Mouse (Mus musculus) liver, embryonic 12.5 days (tissue): ENCODE data around the gene Tuba1b. TPM values are rescaled to one million over a fixed set of nuclear protein-coding genes. Genes with fewer than 3 reads are reported as not detected.
A peak's percentile ranks its signal among the peaks of the same experiment; 100 is the strongest.
"Not testable (repeated sequence)": the region's sequence is repeated elsewhere in the genome, so short reads cannot be mapped to it uniquely, and the experiment has no call there.

ENCODE experiments used
- ATAC-seq: fragments of 200-750 bp; cut with Nextera tagmentation; 2 replicates; pipeline ENCODE4 v1.8.0; 2017; ENCODE audit warnings: moderate number of reproducible peaks, mild to moderate bottlenecking, moderate library complexity
- H3K27ac ChIP-seq: fragments of 300-500 bp; sonication (generic); 2 replicates; pipeline ENCODE4 v1.5.1; 2016; ENCODE audit warnings: mild to moderate bottlenecking
- H3K27me3 ChIP-seq: fragments of 300-500 bp; sonication (generic); replicated peaks from 2 replicates; pipeline ENCODE4 v1.6.1; 2016; ENCODE audit warnings: mild to moderate bottlenecking, moderate library complexity
- H3K36me3 ChIP-seq: fragments of 300-500 bp; sonication (generic); 2 replicates; pipeline ENCODE4 v1.6.1; 2016; ENCODE audit warnings: mild to moderate bottlenecking, moderate library complexity
- H3K4me1 ChIP-seq: fragments of 300-500 bp; sonication (generic); 2 replicates; pipeline ENCODE4 v1.6.1; 2016
- H3K4me2 ChIP-seq: fragments of 300-500 bp; sonication (generic); 2 replicates; pipeline ENCODE4 v1.6.1; 2016; ENCODE audit warnings: mild to moderate bottlenecking, moderate library complexity
- H3K4me3 ChIP-seq: fragments of 300-500 bp; sonication (generic); 2 replicates; pipeline ENCODE4 v1.5.1; 2016; ENCODE audit warnings: mild to moderate bottlenecking, moderate library complexity
- H3K9ac ChIP-seq: fragments of 300-500 bp; sonication (generic); 2 replicates; pipeline ENCODE4 v1.6.1; 2016; ENCODE audit warnings: mild to moderate bottlenecking, moderate library complexity
- H3K9me3 ChIP-seq: fragments of 300-500 bp; sonication (generic); replicated peaks from 2 replicates; pipeline ENCODE4 v1.6.1; 2016; ENCODE audit warnings: mild to moderate bottlenecking, moderate library complexity
- WGBS: fragments of 180-500 bp; shearing (Covaris S2); methylation state at CpG from one replicate; pipeline ENCODE4 v1.1.7; 2016; ENCODE audit not compliant: insufficient replicate concordance; 5-methylcytosine and 5-hydroxymethylcytosine counted together
- polyA plus RNA-seq: library from polyadenylated mRNA; unstranded; fragments of >200 nt; fragmentation: Nextera tagmentation; extraction: Ambion mirVana; gene quantifications from 2 replicates; pipeline ENCODE4 v1.2.1, GENCODE M21; 2016

Gene Tuba1b
- polyA plus RNA-seq, 1 experiment from 2014 or later, result 1,388 TPM

- no peak overlapping the region for H3K27ac ChIP-seq
- H3K36me3 ChIP-seq, result peaks cover 3% of the 10 kb centered on the region; the same call in 1 of the 2 replicates
- peak overlapping the region; percentile 29 for H3K4me3 ChIP-seq
- peaks cover 25% of the 10 kb centered on the region for H3K4me1 ChIP-seq
- ATAC-seq, result no peak
- no peaks in the 10 kb centered on the region for H3K9me3 ChIP-seq
- 46% methylated on average over 5 of the region's 5 CpGs for WGBS
- peaks cover 19% of the 10 kb centered on the region for H3K27me3 ChIP-seq
- H3K4me2 ChIP-seq, result peak overlapping the region; percentile 86
- H3K9ac ChIP-seq, result peak overlapping the region; percentile 48; the same call in 1 of the 2 replicates
These were observed 17.7 kb upstream of the Tuba1b start for GRCm38 (mm10) chr15:98952063-98952455.

- not testable (repeated sequence) for H3K9me3 ChIP-seq, H3K36me3 ChIP-seq, H3K27ac ChIP-seq, ATAC-seq
- H3K4me3 ChIP-seq, result peak overlapping the region; percentile 29
- WGBS, result 82% methylated on average over 11 of the region's 15 CpGs
- peak overlapping the region; percentile 86 for H3K4me2 ChIP-seq
- H3K9ac ChIP-seq, result 0 out of 2 replicates have a peak overlapping the region, but pooled peaks have one; percentile 48
- H3K27me3 ChIP-seq, result peaks cover 19% of the 10 kb centered on the region
- peaks cover 25% of the 10 kb centered on the region for H3K4me1 ChIP-seq
These were observed 17.0 kb upstream of the Tuba1b start for GRCm38 (mm10) chr15:98951122-98952062.

GRCm38 (mm10) chr15:98949607-98949892 lies 15.2 kb upstream of the Tuba1b start:
- no peak for ATAC-seq
- H3K4me1 ChIP-seq, result peaks cover 22% of the 10 kb centered on the region
- peaks cover 13% of the 10 kb centered on the region for H3K27me3 ChIP-seq
- WGBS, result 62% methylated on average over 3 of the region's 3 CpGs
- H3K27ac ChIP-seq, result no peak overlapping the region
- no peak overlapping the region for H3K9ac ChIP-seq
- H3K4me3 ChIP-seq, result no peak overlapping the region
- peaks cover 3% of the 10 kb centered on the region; the same call in 1 of the 2 replicates for H3K36me3 ChIP-seq
- H3K4me2 ChIP-seq, result no peak overlapping the region
- no peaks in the 10 kb centered on the region for H3K9me3 ChIP-seq

- H3K4me2 ChIP-seq, result no peak overlapping the region
- H3K4me3 ChIP-seq, result no peak overlapping the region
- peaks cover 9% of the 10 kb centered on the region for H3K27me3 ChIP-seq
- H3K9me3 ChIP-seq, result no peaks in the 10 kb centered on the region
- 81% methylated on average over 6 of the region's 6 CpGs for WGBS
- no peak for ATAC-seq
- peaks cover 19% of the 10 kb centered on the region for H3K4me1 ChIP-seq
- no peak overlapping the region for H3K27ac ChIP-seq
- H3K36me3 ChIP-seq, result peaks cover 3% of the 10 kb centered on the region; the same call in 1 of the 2 replicates
- H3K9ac ChIP-seq, result no peak overlapping the region
These were observed 14.7 kb upstream of the Tuba1b start for GRCm38 (mm10) chr15:98948857-98949606.

GRCm38 (mm10) chr15:98948382-98948781 lies 14.0 kb upstream of the Tuba1b start:
- H3K4me1 ChIP-seq, result peaks cover 13% of the 10 kb centered on the region
- H3K9ac ChIP-seq, result no peak overlapping the region
- peaks cover 3% of the 10 kb centered on the region; the same call in 1 of the 2 replicates for H3K36me3 ChIP-seq
- H3K27ac ChIP-seq, result no peak overlapping the region
- H3K9me3 ChIP-seq, result no peaks in the 10 kb centered on the region
- ATAC-seq, result no peak
- peaks cover 3% of the 10 kb centered on the region for H3K27me3 ChIP-seq
- no peak overlapping the region for H3K4me3 ChIP-seq
- H3K4me2 ChIP-seq, result no peak overlapping the region

GRCm38 (mm10) chr15:98947884-98948283 lies 13.5 kb upstream of the Tuba1b start:
- peaks cover 10% of the 10 kb centered on the region for H3K4me1 ChIP-seq
- no peak for ATAC-seq
- H3K9me3 ChIP-seq, result no peaks in the 10 kb centered on the region
- no peak overlapping the region for H3K4me3 ChIP-seq
- no peaks in the 10 kb centered on the region for H3K27me3 ChIP-seq
- no peak overlapping the region for H3K27ac ChIP-seq
- no peak overlapping the region for H3K4me2 ChIP-seq
- H3K9ac ChIP-seq, result no peak overlapping the region
- H3K36me3 ChIP-seq, result peaks cover 3% of the 10 kb centered on the region; the same call in 1 of the 2 replicates
- 54% methylated on average over 3 of the region's 3 CpGs for WGBS

GRCm38 (mm10) chr15:98943133-98943532 lies 8.8 kb upstream of the Tuba1b start:
- WGBS, result 77% methylated on average over 4 of the region's 4 CpGs
- Histone ChIP-seq H3K36me3 (no peaks in the 10 kb centered on the region), H3K27me3 (no peaks in the 10 kb centered on the region), H3K4me2 (no peak overlapping the region), H3K4me1 (peaks cover 5% of the 10 kb centered on the region), H3K9me3 (no peaks in the 10 kb centered on the region), H3K9ac (no peak overlapping the region), H3K4me3 (no peak overlapping the region), H3K27ac (no peak overlapping the region)
- no peak for ATAC-seq

GRCm38 (mm10) chr15:98942081-98942480 lies 7.7 kb upstream of the Tuba1b start:
- H3K27me3 ChIP-seq, result no peaks in the 10 kb centered on the region
- H3K4me1 ChIP-seq, result peaks cover 7% of the 10 kb centered on the region
- 78% methylated on average over 4 of the region's 4 CpGs for WGBS
- H3K4me2 ChIP-seq, result no peak overlapping the region
- H3K9ac ChIP-seq, result no peak overlapping the region
- H3K27ac ChIP-seq, result no peak overlapping the region
- ATAC-seq, result no peak
- H3K36me3 ChIP-seq, result no peaks in the 10 kb centered on the region
- H3K9me3 ChIP-seq, result no peaks in the 10 kb centered on the region
- H3K4me3 ChIP-seq, result no peak overlapping the region

GRCm38 (mm10) chr15:98941539-98941938 lies 7.2 kb upstream of the Tuba1b start:
- no peaks in the 10 kb centered on the region for H3K9me3 ChIP-seq
- no peak overlapping the region for H3K4me3 ChIP-seq
- H3K9ac ChIP-seq, result no peak overlapping the region
- no peak for ATAC-seq
- H3K36me3 ChIP-seq, result no peaks in the 10 kb centered on the region
- H3K27me3 ChIP-seq, result no peaks in the 10 kb centered on the region
- 64% methylated on average over 2 of the region's 2 CpGs for WGBS
- no peak overlapping the region for H3K27ac ChIP-seq
- no peak overlapping the region for H3K4me2 ChIP-seq
- H3K4me1 ChIP-seq, result peaks cover 11% of the 10 kb centered on the region

- H3K27me3 ChIP-seq, result no peaks in the 10 kb centered on the region
- no peaks in the 10 kb centered on the region for H3K9me3 ChIP-seq
- H3K9ac ChIP-seq, result no peak overlapping the region
- no peak overlapping the region for H3K4me3 ChIP-seq
- H3K4me2 ChIP-seq, result no peak overlapping the region
- no peak overlapping the region for H3K27ac ChIP-seq
- no peaks in the 10 kb centered on the region for H3K36me3 ChIP-seq
- peaks cover 17% of the 10 kb centered on the region for H3K4me1 ChIP-seq
- ATAC-seq, result no peak
- 77% methylated on average over 10 of the region's 10 CpGs for WGBS
These were observed 6.5 kb upstream of the Tuba1b start for GRCm38 (mm10) chr15:98940816-98941215.

- no peaks in the 10 kb centered on the region for H3K27me3 ChIP-seq
- peak overlapping the region; percentile 96 for H3K27ac ChIP-seq
- H3K4me2 ChIP-seq, result peak overlapping the region; percentile 92
- no peaks in the 10 kb centered on the region for H3K9me3 ChIP-seq
- H3K36me3 ChIP-seq, result peaks cover 25% of the 10 kb centered on the region
- peak overlapping the region; percentile 76 for H3K4me3 ChIP-seq
- peak; percentile 72 for ATAC-seq
- peaks cover 43% of the 10 kb centered on the region for H3K4me1 ChIP-seq
- peak overlapping the region; percentile 89 for H3K9ac ChIP-seq
- under 1% methylated on average over 35 of the region's 35 CpGs for WGBS
These were observed 540 bp downstream of the Tuba1b start for GRCm38 (mm10) chr15:98933833-98934216.

GRCm38 (mm10) chr15:98933004-98933671 lies 1.2 kb downstream of the Tuba1b start:
- H3K4me3 ChIP-seq, result peak overlapping the region; percentile 76
- peaks cover 25% of the 10 kb centered on the region for H3K36me3 ChIP-seq
- not testable (repeated sequence) for H3K27me3 ChIP-seq, H3K9me3 ChIP-seq, ATAC-seq
- peaks cover 48% of the 10 kb centered on the region for H3K4me1 ChIP-seq
- peak overlapping the region; percentile 92 for H3K4me2 ChIP-seq
- 13% methylated on average over 8 of the region's 9 CpGs for WGBS
- peak overlapping the region; percentile 89 for H3K9ac ChIP-seq
- H3K27ac ChIP-seq, result peak overlapping the region; percentile 96
